Mouse (Mus musculus) adrenal gland, postnatal 4 days (tissue): ENCODE data around the gene Hmgb1. TPM values are rescaled to one million over a fixed set of nuclear protein-coding genes. Genes with fewer than 3 reads are reported as not detected.

Experiments
- DNase-seq, 2 experiments: peaks; one replicate each; pipeline ENCODE4 v3.0.0; 2021 to 2022; ENCODE audit warnings: low spot score in 2 of 2, mixed read lengths in 2 of 2
- total RNA-seq, 2 experiments: library from RNA; stranded (reverse); gene quantifications; 2 replicates each; pipeline ENCODE4 v1.2.3; 2021

Gene Hmgb1
- total RNA-seq, 2 experiments from 2014 or later, result 314 to 324 TPM

- no peak for DNase-seq
These were observed 115.5 kb downstream of the Hmgb1 start for GRCm38 (mm10) chr5:149068745-149069144.

- DNase-seq, result no peak
These were observed 116.0 kb downstream of the Hmgb1 start for GRCm38 (mm10) chr5:149068247-149068740.

- DNase-seq, result no peak
These were observed 116.8 kb downstream of the Hmgb1 start for GRCm38 (mm10) chr5:149067501-149067961.

GRCm38 (mm10) chr5:149062833-149063232, 121.5 kb downstream of the Hmgb1 start:
- no peak for DNase-seq

GRCm38 (mm10) chr5:149053352-149054168, 130.7 kb downstream of the Hmgb1 start:
- peak in 1 of 2 experiments; percentile 14 for DNase-seq

- peak; percentile 98 to 99 for DNase-seq
These were observed 131.6 kb downstream of the Hmgb1 start for GRCm38 (mm10) chr5:149052421-149053338.

GRCm38 (mm10) chr5:149051571-149052420, 132.5 kb downstream of the Hmgb1 start:
- peak; percentile 70 to 71 for DNase-seq

- DNase-seq, result peak in 1 of 2 experiments; percentile 37
These were observed 133.1 kb downstream of the Hmgb1 start for GRCm38 (mm10) chr5:149051194-149051570.

GRCm38 (mm10) chr5:149050588-149051160, 133.6 kb downstream of the Hmgb1 start:
- DNase-seq, result no peak

- no peak for DNase-seq
These were observed 134.9 kb downstream of the Hmgb1 start for GRCm38 (mm10) chr5:149049435-149049834.

- no peak for DNase-seq
These were observed 135.3 kb downstream of the Hmgb1 start for GRCm38 (mm10) chr5:149048961-149049360.

GRCm38 (mm10) chr5:149046650-149047049, 137.6 kb downstream of the Hmgb1 start:
- no peak for DNase-seq

- no peak for DNase-seq
These were observed 138.7 kb downstream of the Hmgb1 start for GRCm38 (mm10) chr5:149045470-149046085.

- no peak for DNase-seq
These were observed 139.2 kb downstream of the Hmgb1 start for GRCm38 (mm10) chr5:149045054-149045453.

- DNase-seq, result no peak
These were observed 140.2 kb downstream of the Hmgb1 start for GRCm38 (mm10) chr5:149044067-149044466.

- DNase-seq, result no peak
These were observed 141.0 kb downstream of the Hmgb1 start for GRCm38 (mm10) chr5:149043240-149043639.

GRCm38 (mm10) chr5:149039825-149040224, 144.5 kb downstream of the Hmgb1 start:
- DNase-seq, result no peak

- DNase-seq, result no peak
These were observed 146.6 kb downstream of the Hmgb1 start for GRCm38 (mm10) chr5:149037729-149038128.

GRCm38 (mm10) chr5:149036920-149037319, 147.4 kb downstream of the Hmgb1 start:
- DNase-seq, result no peak

GRCm38 (mm10) chr5:149032438-149032837, 151.9 kb downstream of the Hmgb1 start:
- DNase-seq, result no peak
